Mouse (Mus musculus) MEL (cell line): ENCODE measurements around the gene Skor1. TPM values are rescaled to one million over a fixed set of nuclear protein-coding genes. Genes with fewer than 3 reads are reported as not detected.

Experiments
- DNase-seq: peaks from one replicate; pipeline ENCODE4 v3.0.0; 2011; ENCODE audit warnings: low read depth, low spot score
- H3K27ac ChIP-seq: 2 replicates; pipeline ENCODE4 v1.5.1; 2012; ENCODE audit warnings: low read depth, mild to moderate bottlenecking, control low read depth, low read length, moderate library complexity; ENCODE audit not compliant: control insufficient read depth
- H3K27me3 ChIP-seq, 2 experiments: fragments of 150-350 bp in 1 of 2; sonication (generic) in 1 of 2; 2 replicates each; pipeline ENCODE4 v1.6.1; 2012; ENCODE audit warnings: low read length in 2 of 2, mild to moderate bottlenecking in 2 of 2, improper control_type of control experiment in 1 of 2, moderate library complexity in 1 of 2; ENCODE audit not compliant: insufficient read depth in 2 of 2, control insufficient read depth in 1 of 2
- H3K36me3 ChIP-seq, 2 experiments: 2 replicates each; pipeline ENCODE4 v1.6.1; 2012 to 2014; ENCODE audit warnings: low read length in 2 of 2, improper control_type of control experiment in 1 of 2, inconsistent platforms in 1 of 2, mild to moderate bottlenecking in 1 of 2; ENCODE audit not compliant: insufficient read depth in 2 of 2, control insufficient read depth in 1 of 2
- H3K4me1 ChIP-seq, 2 experiments: fragments of 150-350 bp in 1 of 2; sonication (generic) in 1 of 2; 2 replicates each; pipeline ENCODE4 v1.6.1; 2012; ENCODE audit warnings: low read length in 2 of 2, improper control_type of control experiment in 1 of 2, mild to moderate bottlenecking in 1 of 2; ENCODE audit not compliant: insufficient read depth in 2 of 2, control insufficient read depth in 1 of 2
- H3K4me3 ChIP-seq, 2 experiments: fragments of 150-350 bp in 1 of 2; sonication (generic) in 1 of 2; 2 replicates each; pipeline ENCODE4 v1.5.1; 2012; ENCODE audit warnings: low read depth in 2 of 2, low read length in 2 of 2, mild to moderate bottlenecking in 2 of 2, moderate library complexity in 2 of 2, control low read depth in 1 of 2, improper control_type of control experiment in 1 of 2; ENCODE audit not compliant: control insufficient read depth in 1 of 2, insufficient read depth in 1 of 2
- H3K79me2 ChIP-seq: 2 replicates; pipeline ENCODE4 v1.6.1; 2012; ENCODE audit warnings: mild to moderate bottlenecking, low read length, moderate library complexity; ENCODE audit not compliant: control insufficient read depth, poor library complexity, insufficient read depth
- H3K9ac ChIP-seq: 2 replicates; pipeline ENCODE4 v1.6.1; 2012; ENCODE audit warnings: low read depth, mild to moderate bottlenecking, control low read depth, low read length, moderate library complexity; ENCODE audit not compliant: control insufficient read depth, poor library complexity, severe bottlenecking
- H3K9me3 ChIP-seq: fragments of 150-350 bp; sonication (generic); replicated peaks from 2 replicates; pipeline ENCODE4 v1.6.1; 2012; ENCODE audit warnings: mild to moderate bottlenecking, low read length, improper control_type of control experiment, moderate library complexity; ENCODE audit not compliant: insufficient read depth
- CTCF ChIP-seq, 3 experiments: IDR thresholded peaks in 2 of 3; conservative IDR thresholded peaks in 1 of 3; 2 replicates each; pipeline ENCODE4 v1.5.1; 2011 to 2012; ENCODE audit warnings: low read length in 3 of 3, low read depth in 2 of 3, mild to moderate bottlenecking in 2 of 3, improper control_type of control experiment in 1 of 3, inconsistent platforms in 1 of 3, mixed read lengths in 1 of 3, moderate library complexity in 1 of 3; ENCODE audit not compliant: control insufficient read depth in 1 of 3, insufficient read depth in 1 of 3, poor library complexity in 1 of 3, severe bottlenecking in 1 of 3
- E2F4 ChIP-seq: IDR thresholded peaks from 2 replicates; pipeline ENCODE4 v1.6.1; 2011; ENCODE audit warnings: low read depth, low read length, improper control_type of control experiment, borderline replicate concordance
- ELF1 ChIP-seq: IDR thresholded peaks from 2 replicates; pipeline ENCODE4 v1.6.1; 2014; ENCODE audit warnings: low read depth, mild to moderate bottlenecking, inconsistent platforms, low read length, improper control_type of control experiment, moderate library complexity
- EP300 ChIP-seq, 2 experiments: IDR thresholded peaks; 2 replicates each; pipeline ENCODE4 v1.6.1; 2011; ENCODE audit warnings: improper control_type of control experiment in 2 of 2, low read length in 2 of 2, low read depth in 1 of 2, mild to moderate bottlenecking in 1 of 2
- GATA1 ChIP-seq: IDR thresholded peaks from 2 replicates; pipeline ENCODE4 v1.6.1; 2011; ENCODE audit warnings: low read depth, low read length, improper control_type of control experiment
- KAT2A ChIP-seq: conservative IDR thresholded peaks from 2 replicates; pipeline ENCODE4 v1.6.1; 2012; ENCODE audit warnings: low read depth, low read length, improper control_type of control experiment, inconsistent platforms
- MAFK ChIP-seq: IDR thresholded peaks from 2 replicates; pipeline ENCODE4 v1.6.1; 2011; ENCODE audit warnings: low read depth, mild to moderate bottlenecking, low read length, improper control_type of control experiment, borderline replicate concordance
- MYB ChIP-seq: IDR thresholded peaks from 2 replicates; pipeline ENCODE4 v1.6.1; 2011; ENCODE audit warnings: mild to moderate bottlenecking, low read depth, low read length, improper control_type of control experiment
- MYC ChIP-seq: IDR thresholded peaks from 2 replicates; pipeline ENCODE4 v1.6.1; 2011; ENCODE audit warnings: low read depth, mild to moderate bottlenecking, low read length, improper control_type of control experiment, moderate library complexity
- NELFE ChIP-seq: IDR thresholded peaks from 2 replicates; pipeline ENCODE4 v1.6.1; 2011; ENCODE audit warnings: low read depth, low read length, improper control_type of control experiment
- NRF1 ChIP-seq: IDR thresholded peaks from 2 replicates; pipeline ENCODE4 v1.6.1; 2014; ENCODE audit warnings: low read depth, mild to moderate bottlenecking, inconsistent platforms, low read length, improper control_type of control experiment, moderate library complexity; ENCODE audit not compliant: poor library complexity, insufficient read depth, severe bottlenecking
- POLR2A ChIP-seq, 2 experiments: IDR thresholded peaks; 2 replicates each; pipeline ENCODE4 v1.6.1; 2011 to 2012; ENCODE audit warnings: low read length in 2 of 2, mild to moderate bottlenecking in 2 of 2, control low read depth in 1 of 2, improper control_type of control experiment in 1 of 2, low read depth in 1 of 2, moderate library complexity in 1 of 2; ENCODE audit not compliant: control insufficient read depth in 1 of 2, insufficient read depth in 1 of 2, poor library complexity in 1 of 2
- POLR2AphosphoS2 ChIP-seq: IDR thresholded peaks from 2 replicates; pipeline ENCODE4 v1.6.1; 2011; ENCODE audit warnings: low read length, improper control_type of control experiment
- RCOR1 ChIP-seq: IDR thresholded peaks from 2 replicates; pipeline ENCODE4 v1.6.1; 2012; ENCODE audit warnings: low read depth, mild to moderate bottlenecking, inconsistent platforms, low read length, improper control_type of control experiment
- SMC3 ChIP-seq: IDR thresholded peaks from 2 replicates; pipeline ENCODE4 v1.6.1; 2011; ENCODE audit warnings: low read depth, low read length, improper control_type of control experiment
- TAL1 ChIP-seq: IDR thresholded peaks from 2 replicates; pipeline ENCODE4 v1.6.1; 2012; ENCODE audit warnings: mild to moderate bottlenecking, inconsistent platforms, low read length, moderate library complexity, mixed read lengths
- TCF12 ChIP-seq: IDR thresholded peaks from 2 replicates; pipeline ENCODE4 v1.6.1; 2014; ENCODE audit warnings: low read depth, mild to moderate bottlenecking, inconsistent platforms, low read length, improper control_type of control experiment, moderate library complexity
- USF1 ChIP-seq: IDR thresholded peaks from 2 replicates; pipeline ENCODE4 v1.6.1; 2014; ENCODE audit warnings: low read depth, mild to moderate bottlenecking, inconsistent platforms, low read length, improper control_type of control experiment, moderate library complexity
- USF2 ChIP-seq, 2 experiments: IDR thresholded peaks; 2 replicates each; pipeline ENCODE4 v1.6.1; 2011 to 2012; ENCODE audit warnings: improper control_type of control experiment in 2 of 2, low read length in 2 of 2, borderline replicate concordance in 1 of 2, inconsistent platforms in 1 of 2, low read depth in 1 of 2, mild to moderate bottlenecking in 1 of 2; ENCODE audit not compliant: insufficient read depth in 1 of 2
- ZKSCAN1 ChIP-seq: IDR thresholded peaks from 2 replicates; pipeline ENCODE4 v1.6.1; 2012; ENCODE audit warnings: low read depth, mild to moderate bottlenecking, inconsistent platforms, low read length, improper control_type of control experiment, moderate library complexity
- ZMIZ1 ChIP-seq: IDR thresholded peaks from 2 replicates; pipeline ENCODE4 v1.6.1; 2012; ENCODE audit warnings: low read depth, mild to moderate bottlenecking, inconsistent platforms, low read length, improper control_type of control experiment, moderate library complexity
- polyA plus RNA-seq, 2 experiments: library from polyadenylated mRNA; stranded (reverse) in 1 of 2; unstranded in 1 of 2; fragments of >175 nt in 1 of 2; fragments of >200 nt in 1 of 2; gene quantifications; 2 replicates each; pipeline versions ENCODE4 v1.2.1 to v1.2.4; 2012; ENCODE audit warnings: low replicate concordance in 2 of 2, low read depth in 1 of 2; ENCODE audit not compliant: insufficient read length in 2 of 2, insufficient read depth in 1 of 2, missing spikeins in 1 of 2
- total RNA-seq: library from RNA; depleted of rRNA; stranded (reverse); fragments of 300-350 nt; gene quantifications from 2 replicates; pipeline ENCODE4 v1.2.3, GENCODE M21; 2012

Skor1 gene
- total and polyA plus RNA-seq, 3 experiments: 0.06 TPM; not detected in 2

DNA sequence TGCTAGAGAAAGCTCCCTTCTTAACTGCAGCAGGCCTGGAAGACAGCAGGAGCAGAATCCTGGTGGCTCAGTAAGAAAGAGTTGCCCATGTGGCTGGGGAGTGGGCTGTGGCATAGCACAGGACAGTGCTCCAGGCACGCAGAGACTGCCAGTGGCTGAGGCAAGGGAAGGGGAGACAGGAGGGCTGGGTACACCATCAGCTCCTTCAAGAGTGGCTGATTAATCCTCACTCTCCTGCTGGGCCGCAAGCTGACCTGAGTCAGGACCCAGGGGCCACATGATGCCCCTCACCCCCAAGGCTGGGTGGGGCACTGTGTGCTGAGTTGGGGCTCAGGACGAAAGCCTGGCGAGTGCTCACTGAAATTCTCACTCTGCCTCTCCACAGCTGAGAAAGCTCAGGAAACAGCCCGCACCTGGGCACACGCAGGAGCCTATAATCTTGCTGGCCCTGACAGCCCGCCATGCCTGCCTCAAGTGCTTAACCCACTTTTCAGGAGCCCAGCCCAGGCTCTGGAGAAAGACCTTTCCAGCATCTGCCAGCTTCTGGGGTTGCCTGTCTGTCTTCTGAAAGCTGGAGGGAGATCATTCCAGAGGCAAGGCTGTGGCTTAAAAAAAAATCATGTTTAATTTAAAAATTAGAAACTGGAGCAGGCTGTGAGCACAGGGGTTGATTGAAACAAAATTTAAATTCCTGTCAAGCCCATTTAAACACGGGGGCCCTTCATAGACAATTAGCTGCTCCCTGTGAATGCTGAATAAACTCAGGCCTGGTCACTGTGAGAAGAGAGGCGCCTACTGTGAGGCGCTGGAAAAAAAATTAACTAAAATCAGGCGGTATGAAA is 32.8 kb upstream of the Skor1 start:
- Histone ChIP-seq H3K36me3 (no peaks in the 10 kb centered on the region), H3K4me3 (no peak overlapping the region), H3K27me3 (no peaks in the 10 kb centered on the region), H3K27ac (no peak overlapping the region), H3K9ac (no peak overlapping the region), H3K9me3 (no peaks in the 10 kb centered on the region), H3K4me1 (no peaks in the 10 kb centered on the region), H3K79me2 (no peaks in the 10 kb centered on the region)
- no peak for TF ChIP-seq GATA1
- no peak for TF ChIP-seq KAT2A
- no peak for TF ChIP-seq SMC3
- no peak for TF ChIP-seq USF1
- no peak for TF ChIP-seq TCF12
- no peak for DNase-seq

DNA sequence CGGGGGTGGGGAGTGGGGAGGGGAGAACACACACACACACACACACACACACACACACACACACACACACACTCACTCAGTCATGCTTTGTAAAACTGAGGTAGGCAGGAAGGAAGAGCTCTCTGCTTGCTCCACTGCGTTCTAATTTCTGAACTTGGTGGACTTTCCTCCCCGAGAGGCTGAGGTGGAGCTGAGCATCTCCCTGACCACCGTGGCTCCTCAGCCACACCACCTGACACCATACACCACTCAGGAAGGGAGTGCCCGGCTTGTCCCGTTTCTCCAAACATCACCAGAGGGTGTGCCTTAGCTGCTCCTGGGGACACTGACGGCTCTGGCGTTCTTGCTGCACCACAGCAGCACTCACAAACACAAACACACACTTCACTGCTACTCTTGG is 29.5 kb upstream of the Skor1 start:
- Histone ChIP-seq H3K36me3 (no peaks in the 10 kb centered on the region), H3K27me3 (no peaks in the 10 kb centered on the region), H3K4me1 (no peaks in the 10 kb centered on the region), H3K27ac (no peak overlapping the region), H3K4me3 (no peak overlapping the region), H3K9ac (no peak overlapping the region), H3K9me3 (no peaks in the 10 kb centered on the region), H3K79me2 (no peaks in the 10 kb centered on the region)
- DNase-seq: no peak
- TF ChIP-seq POLR2AphosphoS2: no peak
- no peak for TF ChIP-seq CTCF (IDR thresholded peaks at IDR 0.05 in 2 of 3, conservative IDR thresholded peaks at IDR 0.05 in 1 of 3; ENCODE audit: control insufficient read depth in 1 of 3, insufficient read depth in 1 of 3, low read depth in 2 of 3, low read length in 3 of 3, poor library complexity in 1 of 3, severe bottlenecking in 1 of 3)
- no peak for TF ChIP-seq RCOR1
- TF ChIP-seq EP300 (IDR thresholded peaks at IDR 0.05; ENCODE audit: low read depth in 1 of 2, low read length in 2 of 2): no peak
- TF ChIP-seq NELFE: no peak
- TF ChIP-seq MYC: no peak
- no peak for TF ChIP-seq MYB
- TF ChIP-seq TAL1: no peak
- TF ChIP-seq ELF1: no peak
- no peak for TF ChIP-seq NRF1
- no peak for TF ChIP-seq MAFK
- no peak for TF ChIP-seq POLR2A (IDR thresholded peaks at IDR 0.05; ENCODE audit: control insufficient read depth in 1 of 2, insufficient read depth in 1 of 2, low read depth in 1 of 2, low read length in 2 of 2, poor library complexity in 1 of 2)
- TF ChIP-seq E2F4: no peak
- TF ChIP-seq SMC3: no peak
- TF ChIP-seq ZMIZ1: no peak
- no peak for TF ChIP-seq ZKSCAN1
- no peak for TF ChIP-seq USF2 (IDR thresholded peaks at IDR 0.05; ENCODE audit: borderline replicate concordance in 1 of 2, insufficient read depth in 1 of 2, low read depth in 1 of 2, low read length in 2 of 2)
